Mouse (Mus musculus): ENCODE measurements around the gene Cacng6.

The Cacng6 gene

DNA sequence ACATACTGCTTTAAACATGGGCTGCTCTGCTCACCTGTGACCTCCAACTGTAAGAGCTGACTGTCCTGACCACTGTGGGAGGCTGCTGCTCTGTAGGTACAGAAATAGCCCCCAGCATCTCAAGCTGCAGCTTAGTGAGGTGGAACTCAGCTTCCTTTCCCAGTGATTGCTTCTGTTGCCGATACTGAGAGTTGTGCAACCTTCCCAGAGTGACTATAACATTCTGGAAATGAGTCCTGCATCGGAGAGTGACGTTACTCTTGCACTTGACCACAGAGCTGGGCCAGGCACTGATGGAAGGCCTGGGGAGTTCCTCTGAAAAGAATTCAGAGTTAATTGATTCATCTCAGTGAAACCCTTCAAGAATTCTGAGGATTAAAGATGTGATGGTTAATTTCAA, 48.8 kb downstream of the Cacng6 start:
- no peak for DNase-seq

DNA sequence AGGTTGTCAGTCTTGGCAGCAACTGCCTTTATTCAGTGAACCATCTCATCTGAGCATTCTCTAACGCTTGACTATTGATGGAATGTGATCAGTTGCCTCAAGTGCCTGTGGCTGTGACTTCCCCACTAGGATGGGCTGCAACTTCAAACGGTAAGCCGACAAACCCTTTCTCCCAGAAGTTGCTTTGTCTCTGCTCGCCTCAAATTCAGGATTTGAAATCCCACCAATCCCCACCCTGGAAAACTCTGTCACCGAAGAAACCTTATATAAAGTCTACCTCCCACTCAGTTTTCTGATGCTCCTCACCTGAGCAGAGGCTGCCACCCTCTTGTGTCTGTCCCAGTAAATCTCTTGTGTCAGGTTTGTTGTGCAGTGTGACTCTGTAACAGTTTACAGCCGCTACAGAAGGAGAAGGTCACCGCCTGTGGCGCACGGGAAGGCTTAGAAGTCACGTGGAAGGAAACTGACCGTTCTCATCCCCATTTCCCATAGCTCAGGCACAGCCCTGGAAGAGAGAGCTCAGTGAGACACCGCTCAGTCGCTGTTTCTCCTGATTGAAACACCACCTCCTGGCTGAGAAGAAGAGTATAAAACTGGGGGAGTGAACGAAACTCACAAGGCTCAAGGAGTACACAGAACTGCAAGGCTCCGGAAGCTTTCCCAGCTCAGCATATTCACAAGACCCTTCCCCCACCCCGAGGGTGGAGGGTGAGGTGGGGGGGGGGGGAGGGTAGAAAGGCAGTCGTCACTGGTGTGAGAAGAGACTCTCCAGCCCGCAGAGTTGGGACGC, 50.5 kb downstream of the Cacng6 start:
- DNase-seq: no peak

DNA sequence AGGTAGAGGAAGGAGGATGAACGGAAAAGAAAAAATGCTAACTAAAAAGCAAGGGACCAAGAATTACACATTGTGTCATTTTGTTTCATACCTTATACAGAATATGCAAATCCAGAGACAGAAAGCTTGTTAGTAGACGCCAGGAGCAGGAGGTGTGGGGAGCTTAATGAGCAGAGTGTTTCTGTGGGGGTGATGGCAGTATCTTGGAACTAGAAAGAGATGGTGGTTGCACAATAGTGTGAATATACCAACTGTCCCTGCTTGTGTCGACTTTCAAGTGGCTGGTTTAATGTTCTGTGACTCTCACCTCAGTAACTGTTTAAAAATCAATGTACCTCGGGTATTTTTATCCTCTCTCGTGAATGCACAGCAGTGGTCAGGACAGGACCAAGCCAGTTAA, 52.7 kb downstream of the Cacng6 start:
- no peak for DNase-seq

GRCm38 (mm10) chr7:3481948-3482608, 58.1 kb downstream of the Cacng6 start:
- DNase-seq: no peak

Data from lung, adult 18-20 months (tissue).